Mouse (Mus musculus) urinary bladder, postnatal 36 days (tissue): Measurements from ENCODE around the gene Gm10282.

Experiments used
- DNase-seq, 2 experiments: peaks; one replicate each; pipeline ENCODE4 v3.0.0; 2022; ENCODE audit warnings: low spot score in 2 of 2, mixed read lengths in 1 of 2

Gene Gm10282

DNA sequence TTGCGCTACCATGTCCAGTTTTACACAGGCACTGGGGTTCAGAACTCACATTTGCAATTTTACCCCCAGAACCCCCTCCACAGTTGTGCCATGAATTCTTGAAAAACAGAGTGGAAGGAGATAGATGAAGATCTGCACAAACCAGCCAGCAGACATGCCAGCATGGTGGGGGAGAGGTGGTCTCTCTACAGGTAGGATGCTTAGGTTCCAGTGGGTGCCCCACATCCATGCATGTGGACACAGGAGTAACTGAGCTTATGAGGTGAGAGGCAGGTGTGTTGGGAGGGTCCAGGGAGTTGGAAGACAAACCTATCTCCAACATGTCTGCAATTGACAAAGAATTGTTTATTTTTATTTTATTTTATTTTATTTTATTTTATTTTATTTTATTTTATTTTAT, 6.1 kb downstream of the Gm10282 start:
- DNase-seq: no peak

DNA sequence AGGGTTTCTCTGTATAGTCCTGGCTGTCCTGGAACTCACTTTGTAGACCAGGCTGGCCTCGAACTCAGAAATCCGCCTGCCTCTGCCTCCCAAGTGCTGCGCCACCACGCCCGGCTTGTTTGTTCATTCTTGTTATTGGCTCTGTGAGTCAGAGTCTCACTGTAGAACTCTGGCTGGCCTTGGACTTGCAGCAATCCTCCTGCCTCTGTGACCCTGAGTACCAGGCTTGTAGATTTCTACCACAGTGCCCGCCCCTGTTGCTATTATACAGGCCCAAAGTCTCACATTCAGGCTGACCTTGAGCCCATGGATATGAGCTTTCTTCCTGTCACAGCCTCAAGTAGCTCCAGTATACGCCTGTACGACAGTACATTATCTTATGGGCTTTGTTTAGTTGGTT, 8.5 kb downstream of the Gm10282 start:
- no peak for DNase-seq

DNA sequence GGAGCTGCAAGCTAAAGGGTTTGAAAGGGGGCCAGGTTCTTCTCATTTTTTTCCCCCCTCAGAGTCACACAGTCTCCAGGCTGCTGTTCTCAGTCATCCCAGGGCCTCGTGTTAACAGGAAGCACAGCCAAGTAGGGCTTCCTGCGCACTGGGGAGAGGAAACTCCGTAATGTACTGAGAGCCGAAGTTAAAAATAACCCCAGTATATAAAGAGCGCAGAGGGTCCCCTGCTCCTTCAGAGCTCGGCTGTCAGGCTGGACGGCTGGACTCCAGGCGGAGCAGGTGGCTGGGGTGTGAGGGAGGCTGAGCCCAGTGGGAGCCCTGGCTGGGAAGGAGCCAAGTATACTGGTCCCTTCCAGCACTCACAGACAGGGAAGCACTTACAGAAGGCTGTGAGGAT, 9.4 kb downstream of the Gm10282 start:
- peak in 1 of 2 experiments; percentile 84 for DNase-seq

DNA sequence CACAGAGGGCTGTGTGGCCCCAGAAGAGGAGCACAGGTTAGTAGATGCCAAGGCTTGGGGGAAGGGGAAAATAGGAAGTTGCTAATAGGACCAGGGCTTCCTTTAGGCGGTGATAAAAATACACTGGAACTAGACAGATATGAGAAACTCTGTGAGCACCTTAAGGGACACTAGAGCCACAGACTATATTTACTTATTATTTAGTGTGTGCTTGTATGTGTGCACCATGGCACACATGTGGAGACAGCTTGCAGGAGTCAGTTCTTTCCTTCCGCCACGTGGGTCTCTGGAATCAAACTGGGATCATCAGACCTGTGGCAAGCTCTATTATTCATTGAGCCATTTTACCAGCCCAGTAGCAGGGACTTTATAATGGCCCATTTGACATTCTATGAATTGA, 9.9 kb downstream of the Gm10282 start:
- no peak for DNase-seq

GRCm38 (mm10) chr8:72293309-72293708, 11.8 kb downstream of the Gm10282 start:
- DNase-seq: no peak

DNA sequence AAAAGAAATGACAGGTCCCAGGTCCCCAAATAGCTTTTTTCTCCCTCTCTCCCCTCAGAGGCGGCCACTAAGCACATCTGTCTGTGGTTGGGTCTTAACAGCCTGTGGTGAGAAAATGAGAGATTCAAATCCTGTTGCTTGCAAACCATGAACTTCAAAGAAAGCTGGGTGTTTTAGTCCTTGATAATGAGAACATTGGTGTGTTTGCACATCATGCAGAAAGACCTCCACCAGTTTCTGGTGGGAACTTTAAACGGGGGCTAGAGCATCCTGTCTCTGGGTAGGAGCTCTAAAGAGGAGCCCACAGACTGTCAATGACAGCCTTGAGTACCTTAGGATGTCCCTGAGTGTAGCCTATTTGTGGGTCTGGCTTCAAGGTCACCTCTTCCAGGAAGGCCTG, 14.0 kb downstream of the Gm10282 start:
- DNase-seq: no peak

- DNase-seq: no peak
These were observed 16.0 kb downstream of the Gm10282 start for GRCm38 (mm10) chr8:72289051-72289450.

DNA sequence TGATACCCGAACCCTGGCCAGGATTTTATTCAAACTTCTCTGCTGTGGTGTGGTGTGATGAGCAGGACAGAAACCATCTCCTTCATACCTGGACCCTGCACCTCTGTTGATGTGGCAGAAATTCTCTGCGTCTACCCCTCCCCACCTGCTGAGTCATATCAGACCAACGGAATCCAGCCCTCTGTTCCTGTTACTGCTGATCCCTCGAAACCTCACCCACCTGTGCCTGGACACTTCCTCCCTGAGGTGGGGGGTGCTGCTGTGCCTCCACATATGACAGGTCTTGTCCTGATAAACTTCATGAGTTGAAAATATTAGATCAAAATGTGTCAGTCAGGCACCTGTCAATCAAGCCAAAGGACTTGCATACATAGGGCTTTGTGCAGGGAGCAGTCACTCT, 19.8 kb downstream of the Gm10282 start:
- no peak for DNase-seq

GRCm38 (mm10) chr8:72281634-72282033, 23.4 kb downstream of the Gm10282 start:
- DNase-seq: no peak

DNA sequence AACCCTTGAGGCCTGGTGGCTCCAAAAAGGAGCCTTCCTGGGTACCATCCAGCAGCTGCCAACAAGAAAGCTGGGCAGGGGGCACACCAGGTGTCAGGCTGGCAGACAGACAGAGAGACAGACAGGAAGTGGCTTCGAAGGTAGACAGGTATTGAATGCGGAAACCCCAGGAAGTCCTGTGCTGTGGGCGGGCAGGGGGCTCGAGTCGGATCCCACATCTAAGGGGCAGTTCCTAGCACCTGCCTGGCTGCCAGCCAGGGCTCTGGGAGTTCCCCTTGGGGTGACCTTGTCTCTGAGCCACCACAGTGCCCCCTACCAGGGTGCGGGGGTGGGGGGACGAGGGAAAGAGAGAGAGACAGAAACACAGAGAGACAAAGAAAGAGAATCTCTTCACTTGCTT, 25.9 kb downstream of the Gm10282 start:
- DNase-seq: no peak

- no peak for DNase-seq
These were observed 27.8 kb downstream of the Gm10282 start for GRCm38 (mm10) chr8:72277244-72277643.

GRCm38 (mm10) chr8:72273807-72274206, 31.3 kb downstream of the Gm10282 start:
- no peak for DNase-seq

- no peak for DNase-seq
These were observed 31.8 kb downstream of the Gm10282 start for GRCm38 (mm10) chr8:72273111-72273770.

- DNase-seq: peak; percentile 35 to 74
These were observed 32.7 kb downstream of the Gm10282 start for GRCm38 (mm10) chr8:72272361-72272760.

DNA sequence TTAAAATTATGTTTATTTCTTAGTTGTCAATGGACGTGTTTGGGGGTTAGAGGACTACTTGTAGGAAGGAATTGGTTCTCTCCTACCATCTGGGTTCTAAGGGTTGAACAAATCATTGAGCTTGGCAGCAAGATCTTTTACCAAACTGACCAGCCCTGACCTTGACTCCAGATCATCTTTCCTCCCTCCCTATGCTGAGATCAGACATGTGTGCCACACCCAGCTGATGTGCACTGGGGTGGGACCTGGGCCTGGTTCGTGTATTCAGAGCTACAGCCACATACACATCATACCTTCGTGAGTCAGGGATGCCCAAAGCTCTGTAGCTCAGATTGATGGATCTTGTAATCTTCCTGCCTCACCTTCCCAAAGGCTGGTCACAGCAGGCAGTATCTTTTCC, 33.4 kb downstream of the Gm10282 start:
- DNase-seq: no peak

GRCm38 (mm10) chr8:72271051-72271660, 33.9 kb downstream of the Gm10282 start:
- no peak for DNase-seq

GRCm38 (mm10) chr8:72270606-72271005, 34.5 kb downstream of the Gm10282 start:
- no peak for DNase-seq

DNA sequence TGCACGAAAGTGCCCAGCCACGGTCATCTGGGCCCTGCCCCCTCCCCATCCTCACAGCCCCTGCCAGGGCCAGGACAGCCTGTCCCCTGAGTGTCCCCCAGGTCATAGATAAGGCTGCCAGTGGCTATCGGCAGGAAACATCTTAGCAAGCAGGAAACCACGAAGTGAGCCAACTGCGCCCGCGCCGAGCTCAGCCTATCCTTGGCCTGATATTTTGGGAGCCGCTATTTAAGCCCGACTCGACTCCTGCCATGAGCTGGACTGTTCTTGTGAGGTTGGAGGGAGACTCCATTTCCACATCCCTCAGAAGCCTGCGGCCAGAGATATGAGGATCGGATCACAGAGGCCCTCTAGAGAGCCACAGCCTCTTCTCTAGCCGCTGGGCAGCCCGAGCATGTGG, 36.7 kb downstream of the Gm10282 start:
- peak in 1 of 2 experiments; percentile 67 for DNase-seq

- no peak for DNase-seq
These were observed 38.0 kb downstream of the Gm10282 start for GRCm38 (mm10) chr8:72267106-72267505.

DNA sequence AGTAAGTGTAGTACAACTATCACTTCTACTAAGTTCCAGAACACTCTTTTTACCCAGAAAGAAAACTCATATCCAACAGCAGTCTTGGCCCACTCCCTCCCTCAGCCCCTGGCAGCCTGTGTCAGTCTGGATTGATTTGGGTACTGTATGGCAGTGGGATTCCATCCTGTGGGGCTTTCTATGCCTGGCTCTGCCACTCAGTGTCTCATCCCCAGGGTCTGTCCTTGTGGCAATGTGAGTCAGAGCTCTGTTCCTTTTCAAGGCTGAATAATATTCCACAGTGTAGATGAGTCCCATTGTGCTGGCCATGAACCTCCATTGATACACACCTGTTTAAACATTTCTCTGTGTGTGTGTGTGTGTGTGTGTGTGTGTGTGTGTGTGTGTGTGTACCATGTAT, 38.4 kb downstream of the Gm10282 start:
- DNase-seq: no peak

GRCm38 (mm10) chr8:72265342-72265741, 39.7 kb downstream of the Gm10282 start:
- peak in 1 of 2 experiments; percentile 62 for DNase-seq

DNA sequence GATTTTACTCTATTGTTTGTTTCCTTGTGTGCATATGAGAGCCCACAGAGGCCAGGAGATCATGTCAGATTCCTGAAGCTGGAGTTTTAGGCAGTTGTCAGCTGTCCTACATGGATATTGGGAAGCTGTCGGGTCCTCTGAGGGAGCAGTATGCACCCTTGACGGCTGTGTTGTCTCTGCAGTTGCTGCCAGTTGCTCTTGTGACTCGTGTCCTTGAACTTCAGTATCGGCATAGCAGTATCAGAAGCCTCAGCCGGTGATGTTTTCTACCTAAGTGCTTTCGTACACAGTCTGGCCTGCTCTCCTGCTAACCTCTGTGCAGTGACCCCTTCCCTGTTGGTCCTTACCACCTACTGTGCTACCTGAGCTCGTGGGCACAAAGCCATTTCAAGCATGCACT, 41.6 kb downstream of the Gm10282 start:
- no peak for DNase-seq

GRCm38 (mm10) chr8:72262756-72263155, 42.3 kb downstream of the Gm10282 start:
- no peak for DNase-seq

DNA sequence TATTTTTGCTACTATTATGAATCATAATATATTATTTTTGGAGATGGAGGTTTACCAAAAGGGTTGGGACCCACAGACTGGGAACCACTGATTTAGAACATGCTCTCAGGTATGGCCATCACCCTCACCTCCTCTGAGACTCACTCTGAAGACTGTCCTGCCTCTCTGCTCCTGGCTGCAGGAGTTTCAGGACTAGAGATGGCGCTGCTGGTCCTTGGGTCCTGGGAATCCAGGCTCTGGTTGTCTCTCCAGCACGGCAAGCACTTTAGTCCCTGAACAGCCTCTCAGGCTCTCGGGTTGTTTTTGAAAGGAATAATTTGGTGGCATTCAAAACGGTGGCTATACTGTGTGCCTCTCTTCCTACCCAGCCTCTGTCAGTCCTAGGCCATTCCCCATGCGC, 43.2 kb downstream of the Gm10282 start:
- DNase-seq: no peak
